Mouse (Mus musculus) embryo, embryonic 10.5 days (tissue): ENCODE results near the gene Slc7a11.

Experiments used
- DNase-seq: peaks from one replicate; pipeline ENCODE4 v3.0.0-alpha.2; 2015; ENCODE audit warnings: low spot score

Gene Slc7a11

GRCm38 (mm10) chr3:50144144-50144543 is 299.3 kb downstream of the Slc7a11 start:
- DNase-seq, result no peak

- DNase-seq, result no peak
Observed at GRCm38 (mm10) chr3:50138319-50138718, 305.1 kb downstream of the Slc7a11 start.

GRCm38 (mm10) chr3:50132204-50132603 is 311.2 kb downstream of the Slc7a11 start:
- DNase-seq, result no peak

- DNase-seq, result no peak
Observed at GRCm38 (mm10) chr3:50130319-50130718, 313.1 kb downstream of the Slc7a11 start.

- peak; percentile 43 for DNase-seq
Observed at GRCm38 (mm10) chr3:50121001-50121400, 322.4 kb downstream of the Slc7a11 start.

GRCm38 (mm10) chr3:50116266-50116665 is 327.1 kb downstream of the Slc7a11 start:
- no peak for DNase-seq

GRCm38 (mm10) chr3:50105509-50105908 is 337.9 kb downstream of the Slc7a11 start:
- DNase-seq, result no peak

- peak; percentile 22 for DNase-seq
Observed at GRCm38 (mm10) chr3:50094404-50095092, 348.9 kb downstream of the Slc7a11 start.

- peak; percentile 90 for DNase-seq
Observed at GRCm38 (mm10) chr3:50076979-50077378, 366.4 kb downstream of the Slc7a11 start.

- no peak for DNase-seq
Observed at GRCm38 (mm10) chr3:50063396-50063795, 380.0 kb downstream of the Slc7a11 start.

- no peak for DNase-seq
Observed at GRCm38 (mm10) chr3:50044666-50045065, 398.7 kb downstream of the Slc7a11 start.

GRCm38 (mm10) chr3:50044160-50044559 is 399.3 kb downstream of the Slc7a11 start:
- no peak for DNase-seq

- no peak for DNase-seq
Observed at GRCm38 (mm10) chr3:50041141-50041540, 402.3 kb downstream of the Slc7a11 start.

- DNase-seq, result no peak
Observed at GRCm38 (mm10) chr3:50035875-50036528, 407.4 kb downstream of the Slc7a11 start.

- no peak for DNase-seq
Observed at GRCm38 (mm10) chr3:50033325-50033724, 410.1 kb downstream of the Slc7a11 start.

- no peak for DNase-seq
Observed at GRCm38 (mm10) chr3:50026039-50026438, 417.4 kb downstream of the Slc7a11 start.

GRCm38 (mm10) chr3:50014396-50014795 is 429.0 kb downstream of the Slc7a11 start:
- DNase-seq, result no peak

- DNase-seq, result no peak
Observed at GRCm38 (mm10) chr3:50012012-50012411, 431.4 kb downstream of the Slc7a11 start.

GRCm38 (mm10) chr3:50003970-50004683 is 439.3 kb downstream of the Slc7a11 start:
- no peak for DNase-seq

GRCm38 (mm10) chr3:50002067-50002466 is 441.3 kb downstream of the Slc7a11 start:
- DNase-seq, result no peak

GRCm38 (mm10) chr3:50001635-50002034 is 441.8 kb downstream of the Slc7a11 start:
- no peak for DNase-seq

- DNase-seq, result no peak
Observed at GRCm38 (mm10) chr3:49992891-49993290, 450.5 kb downstream of the Slc7a11 start.

GRCm38 (mm10) chr3:49987236-49987635 is 456.2 kb downstream of the Slc7a11 start:
- DNase-seq, result no peak
